Mouse (Mus musculus) cortical plate, adult 2 months (tissue): ENCODE measurements at regions not wholly inside any gene's neighbourhood (a gene's known extent, or its start where the extent isn't known, plus 50 kb on each side); places are given as distances from the start of the nearest gene placed in this dataset.

Experiments
- CTCF ChIP-seq: fragments of 200-500 bp; IDR thresholded peaks from 2 replicates; pipeline ENCODE4 v1.5.1; 2011; ENCODE audit warnings: mild to moderate bottlenecking, control low read depth, low read length; ENCODE audit not compliant: insufficient read depth; ENCODE audit errors: extremely low read depth
- POLR2A ChIP-seq: fragments of 200-500 bp; IDR thresholded peaks from 2 replicates; pipeline ENCODE4 v1.6.1; 2011; ENCODE audit warnings: mild to moderate bottlenecking, low read length, control low read depth; ENCODE audit not compliant: insufficient read depth; ENCODE audit errors: extremely low read depth

GRCm38 (mm10) chr8:4934035-4934434 is 154.7 kb upstream of the Shcbp1 start:
- TF ChIP-seq CTCF (no peak), POLR2A (no peak)
